Mouse (Mus musculus): ENCODE data around the gene Dnajc4.
"Not testable (repeated sequence)": the region's sequence is repeated elsewhere in the genome, so short reads cannot be mapped to it uniquely, and the experiment has no call there.

Gene Dnajc4

DNA sequence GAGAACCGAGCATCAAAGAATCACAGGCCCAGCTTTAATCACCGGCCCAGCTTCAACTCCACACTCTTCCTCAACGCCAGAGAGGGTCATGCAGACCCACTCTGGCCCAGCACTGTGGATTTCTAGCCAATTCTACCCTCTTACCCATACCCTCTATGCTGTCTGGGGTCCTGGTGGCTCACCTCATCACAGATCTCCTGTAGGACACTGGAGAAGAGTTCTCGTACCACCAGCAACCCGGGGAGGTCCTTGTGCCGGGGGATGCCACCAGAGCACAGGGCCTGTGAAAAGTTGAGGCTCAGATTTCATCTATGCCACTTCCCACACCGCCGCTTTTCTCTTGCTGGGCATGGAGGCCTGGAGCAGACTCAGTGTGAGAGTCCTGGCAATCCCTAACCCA is 2.1 kb upstream of the Dnajc4 start:
- DNase-seq = no peak

GRCm38 (mm10) chr19:6994002-6994401 is 1.6 kb upstream of the Dnajc4 start:
- DNase-seq = no peak

DNA sequence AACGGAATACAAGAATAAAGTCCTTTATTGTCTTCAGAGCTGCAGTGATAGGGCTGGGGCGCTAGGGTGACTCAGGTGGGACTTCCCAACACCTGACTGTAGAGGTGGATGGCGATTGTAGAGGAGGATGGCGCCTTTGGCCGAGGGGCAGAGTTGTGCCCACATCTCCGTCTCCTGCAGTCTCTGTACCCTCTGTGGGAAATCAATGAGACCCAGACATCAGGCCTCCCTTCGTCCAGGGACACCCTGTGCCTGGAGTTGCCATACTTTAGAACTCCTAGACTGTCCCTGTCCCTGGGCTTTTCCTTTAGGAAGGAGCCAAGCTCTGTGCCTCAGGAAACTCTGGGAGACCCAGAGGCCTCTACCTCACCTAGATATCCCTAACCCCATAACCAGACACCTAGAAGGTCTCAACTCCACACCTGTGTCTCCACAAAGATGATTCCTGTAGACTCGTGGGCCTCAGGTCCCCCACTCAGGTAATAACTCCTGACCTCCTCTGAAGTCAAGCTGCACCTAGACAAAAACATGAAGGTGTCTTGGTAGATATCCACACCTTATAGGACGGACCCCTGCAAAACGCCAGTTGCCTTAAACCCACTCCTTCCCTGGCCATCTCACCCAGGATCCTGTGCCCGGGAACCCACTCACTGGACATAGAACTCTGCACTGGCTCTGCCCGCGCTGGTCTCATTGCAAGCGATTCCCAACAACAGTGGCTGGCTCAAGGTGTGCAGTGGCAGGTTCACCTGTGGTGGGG is 819 bp upstream of the Dnajc4 start:
- DNase-seq = no peak

DNA sequence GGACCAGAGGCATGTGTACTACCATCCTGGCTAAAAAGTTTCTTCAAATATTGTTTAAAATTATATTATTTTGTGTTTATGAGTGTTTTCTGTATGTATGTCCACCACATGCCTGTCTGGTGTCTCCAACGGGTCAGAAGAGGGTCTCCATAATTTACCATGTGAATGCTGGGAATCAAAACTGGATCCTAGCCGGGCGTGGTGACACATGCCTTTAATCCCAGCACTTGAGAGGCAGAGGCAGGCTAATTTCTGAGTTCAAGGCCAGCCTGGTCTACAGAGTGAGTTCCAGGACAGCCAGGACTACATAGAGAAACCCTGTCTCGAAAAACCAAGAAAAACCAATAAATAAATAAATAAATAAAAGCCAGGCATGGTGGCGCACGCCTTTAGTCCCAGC is 1.2 kb downstream of the Dnajc4 start:
- DNase-seq = not testable (repeated sequence)

- no peak for DNase-seq
Measured at GRCm38 (mm10) chr19:6990712-6991111, 1.7 kb downstream of the Dnajc4 start.

DNA sequence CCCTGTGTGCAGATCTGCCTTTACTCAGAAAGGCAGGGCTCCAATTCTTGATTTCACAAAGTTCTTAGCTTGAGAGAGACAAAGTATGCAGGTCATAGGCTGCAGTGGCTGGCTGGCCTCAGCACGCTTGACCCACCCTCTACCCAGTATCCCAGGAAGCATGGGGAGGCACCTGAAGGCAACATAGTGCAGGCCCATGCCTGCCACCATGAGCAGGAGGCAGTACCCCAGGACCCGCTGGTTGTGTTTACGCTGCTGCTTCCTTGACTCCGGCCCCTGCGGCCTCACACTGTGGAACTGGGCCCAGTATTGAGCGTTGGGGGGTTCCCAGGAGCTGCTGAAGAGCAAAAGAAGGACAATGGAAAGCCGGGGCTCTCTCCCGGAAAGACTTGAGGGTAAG is 3.1 kb downstream of the Dnajc4 start:
- peak; percentile 12 for DNase-seq

DNA sequence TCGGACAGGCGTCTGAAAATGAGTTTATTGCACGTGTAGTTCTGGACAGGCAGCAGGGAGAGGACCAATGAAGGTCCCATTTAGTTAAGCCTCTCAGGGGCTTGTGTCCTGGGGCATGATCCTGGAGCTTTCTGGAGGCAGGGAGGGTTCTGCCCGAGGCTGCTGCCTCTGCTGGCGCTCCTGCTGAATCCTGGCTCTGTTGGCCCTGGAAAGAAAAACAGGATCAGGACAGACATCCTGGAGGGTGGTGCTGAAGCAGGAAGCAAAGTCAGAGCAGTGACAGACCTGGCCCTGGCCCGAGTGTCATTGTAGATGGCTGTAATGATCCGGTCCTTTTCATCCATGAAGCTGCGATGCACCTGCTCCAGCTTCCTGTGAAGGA is 4.5 kb downstream of the Dnajc4 start:
- DNase-seq = no peak

GRCm38 (mm10) chr19:6987061-6987903 is 5.1 kb downstream of the Dnajc4 start, which contains the start of gene Vegfb:
Gene Vegfb (minus strand): TSS chr19:6987651.
- DNase-seq = peak; percentile 84

GRCm38 (mm10) chr19:6985951-6986708 is 6.2 kb downstream of the Dnajc4 start:
- peak; percentile 16 for DNase-seq

GRCm38 (mm10) chr19:6985300-6985699 is 7.1 kb downstream of the Dnajc4 start:
- peak; percentile 30 for DNase-seq

- DNase-seq = no peak
Measured at GRCm38 (mm10) chr19:6983621-6984020, 8.8 kb downstream of the Dnajc4 start.

DNA sequence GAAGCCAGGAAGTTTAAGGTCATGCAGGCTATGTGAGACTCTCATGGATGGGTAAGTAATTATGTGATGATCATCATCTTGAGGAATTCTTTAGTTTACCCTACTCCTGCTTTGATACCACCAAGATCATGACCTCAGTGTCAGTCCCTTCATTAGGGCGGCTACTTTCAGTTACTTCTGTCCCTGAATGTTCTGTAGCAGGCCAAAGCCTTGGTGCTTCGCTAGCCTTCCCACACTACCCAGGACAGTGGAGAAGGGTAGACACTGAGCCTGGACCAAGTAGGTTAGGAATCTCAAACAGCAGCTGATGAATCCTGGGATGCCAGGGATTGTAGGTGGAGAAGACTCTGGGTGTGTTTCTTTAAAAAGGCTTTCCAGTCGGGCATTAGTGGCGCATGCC is 10.9 kb downstream of the Dnajc4 start:
- DNase-seq = no peak

DNA sequence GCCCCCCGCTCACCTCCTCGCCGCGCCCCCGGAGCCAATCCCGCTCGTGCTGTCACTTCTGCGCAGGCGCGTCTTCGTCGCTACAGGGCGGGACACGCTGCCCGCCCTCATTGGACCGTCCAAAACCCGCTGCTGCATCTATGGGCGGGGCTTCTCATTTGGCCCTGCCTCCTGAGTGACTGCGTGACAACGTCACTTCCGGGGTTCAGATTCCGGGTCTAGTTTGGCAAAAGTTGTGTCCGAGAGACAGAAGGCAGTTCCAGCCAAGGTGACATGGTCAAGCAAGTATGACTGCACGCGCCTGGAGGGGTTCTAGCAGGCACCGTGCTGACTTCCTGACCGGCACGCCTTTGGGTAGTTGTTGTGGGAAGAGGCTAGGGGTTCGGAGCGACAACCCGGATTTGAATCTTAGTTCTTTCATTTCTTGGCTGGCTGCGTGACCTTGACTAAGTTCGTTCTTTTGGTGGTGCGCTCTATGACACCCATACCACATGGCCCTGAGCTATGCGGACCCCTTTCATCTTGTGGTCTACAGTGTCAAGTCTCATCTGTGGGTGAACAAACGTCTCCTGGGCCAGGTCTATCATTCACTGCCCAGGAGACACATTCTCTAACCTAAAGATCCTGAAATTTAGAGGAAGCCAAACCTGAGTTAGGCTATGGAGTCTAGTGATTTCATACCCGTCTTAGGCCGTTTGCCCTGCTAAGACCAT is 11.8 kb downstream of the Dnajc4 start, which contains the start of gene Fkbp2:
Gene Fkbp2 (minus strand): TSS at position 121 of the 713 bp plus-strand sequence.
- DNase-seq = peak; percentile 99

- DNase-seq = peak; percentile 100
Measured at GRCm38 (mm10) chr19:6979486-6980380, 12.6 kb downstream of the Dnajc4 start.

DNA sequence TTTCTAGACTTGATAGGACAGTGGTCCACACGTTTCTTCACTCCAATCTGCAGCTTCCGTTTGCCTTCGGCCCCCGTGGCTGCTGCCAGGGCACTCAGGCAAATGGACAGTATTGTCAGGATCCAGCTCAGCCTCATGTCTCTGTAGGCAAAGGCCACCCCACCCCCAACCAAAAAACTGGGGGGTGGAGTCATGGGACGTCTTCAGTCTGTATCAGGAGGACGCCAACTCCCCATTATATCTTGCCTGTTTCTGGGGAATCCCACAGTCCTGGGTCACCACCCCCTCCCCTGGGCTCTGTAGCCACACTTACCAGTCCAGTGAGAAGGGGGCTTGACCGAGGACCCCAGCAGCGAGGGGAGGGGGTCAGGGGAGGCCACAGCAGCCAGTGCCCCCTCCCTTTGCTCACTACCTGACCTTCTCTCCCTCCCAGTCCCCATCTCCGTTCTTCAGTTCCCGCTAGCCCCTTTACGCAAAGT is 13.3 kb downstream of the Dnajc4 start:
- peak; percentile 62 for DNase-seq

GRCm38 (mm10) chr19:6978639-6978974 is 13.8 kb downstream of the Dnajc4 start:
- no peak for DNase-seq

- DNase-seq = no peak
Measured at GRCm38 (mm10) chr19:6977759-6978638, 14.4 kb downstream of the Dnajc4 start.

DNA sequence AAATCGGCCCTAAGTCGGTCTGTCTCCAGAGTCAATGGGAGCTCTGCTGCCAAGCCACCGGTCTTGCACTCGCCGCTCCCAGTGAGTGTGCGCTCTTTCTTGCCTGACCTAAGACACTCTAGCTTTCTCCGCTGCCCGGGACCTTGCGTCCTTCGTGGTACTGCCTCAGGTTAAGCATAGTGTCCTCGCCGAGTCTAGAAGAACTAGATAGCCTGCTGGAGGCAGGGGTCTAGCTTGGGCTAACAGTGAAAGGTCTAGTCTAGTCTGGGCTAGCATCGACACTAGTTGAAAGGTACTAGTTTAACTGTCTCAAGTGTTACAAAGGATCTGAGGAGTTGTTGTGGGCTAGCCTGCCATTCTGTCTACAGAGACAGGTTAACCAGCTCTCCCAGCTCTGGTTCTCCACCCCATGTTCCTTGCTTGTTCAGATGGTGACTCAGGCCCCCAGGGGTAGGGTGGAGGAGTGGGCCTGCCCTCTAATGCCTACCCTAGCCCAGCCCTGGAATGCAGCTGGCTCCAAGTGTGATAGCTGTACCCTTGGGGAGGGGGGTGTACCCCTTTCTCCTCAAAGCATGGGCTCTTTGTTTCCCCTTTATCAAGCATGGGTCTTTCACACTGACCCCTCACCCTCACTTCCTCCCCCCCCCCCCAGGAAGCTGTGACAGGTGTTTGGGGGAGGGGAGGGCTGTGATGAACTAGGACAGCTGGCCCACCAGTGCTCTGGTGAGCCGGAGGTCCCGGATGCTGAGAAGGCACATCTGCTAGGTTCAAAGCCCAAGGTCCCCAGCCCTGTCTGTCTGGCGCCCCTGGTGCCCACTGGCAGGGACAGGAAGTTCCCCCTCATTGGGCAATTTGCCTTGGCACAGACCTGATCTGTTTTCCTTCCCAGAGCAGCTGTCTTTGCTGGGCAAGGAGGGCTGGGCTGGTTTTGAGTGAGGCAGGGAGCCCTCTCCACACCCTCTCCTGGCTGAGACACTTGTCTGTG is 16.5 kb downstream of the Dnajc4 start, which contains the start of gene Plcb3:
Gene Plcb3 (minus strand): TSS at position 934 of the 985 bp plus-strand sequence.
- DNase-seq = peak; percentile 75
